Mouse (Mus musculus): ENCODE results near the gene Lypd3.

The Lypd3 gene

GRCm38 (mm10) chr7:24636264-24636663, at the start of gene Lypd3:
TSS of gene Lypd3 (plus strand) at chr7:24636550.
- no peak for DNase-seq

GRCm38 (mm10) chr7:24586828-24587227, 49.5 kb upstream of the Lypd3 start:
- peak; percentile 36 to 58 for DNase-seq

DNA sequence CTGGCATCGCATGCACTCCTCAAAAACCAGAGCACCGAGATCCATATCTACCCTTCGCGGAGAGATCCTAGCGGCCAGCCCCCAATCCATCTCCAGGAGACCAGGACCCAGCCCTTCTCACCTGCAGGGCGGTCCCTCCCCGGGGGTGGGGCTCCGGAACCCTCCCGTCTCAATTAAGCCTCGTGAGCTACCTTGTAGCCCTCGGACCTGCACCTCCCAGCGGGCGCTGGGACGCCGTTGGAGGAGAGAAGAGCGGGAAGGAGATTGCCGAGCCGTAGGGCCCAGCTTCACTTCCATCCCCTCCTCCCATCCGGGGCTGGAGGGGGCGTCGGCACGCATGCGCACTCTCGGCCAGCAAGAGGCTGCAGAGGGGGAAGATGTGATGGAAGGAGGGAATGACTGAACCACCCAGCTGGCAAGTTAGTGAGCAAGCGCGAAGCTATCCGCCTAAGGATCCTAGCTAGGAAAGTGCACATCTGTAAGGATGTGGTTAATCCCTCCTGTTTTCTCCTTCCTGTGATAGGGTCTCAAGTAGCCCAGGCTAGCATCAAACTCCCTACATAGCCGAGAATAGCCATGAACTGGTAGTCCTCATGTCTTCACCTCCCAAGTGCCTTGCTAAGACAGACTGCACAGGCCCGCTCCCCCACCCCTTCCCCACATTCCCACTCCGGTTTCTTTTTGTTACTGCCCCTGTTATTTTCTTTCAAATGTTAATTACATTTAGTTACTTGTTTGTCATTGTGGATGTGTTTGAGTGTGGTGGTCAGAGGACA, 48.8 kb upstream of the Lypd3 start, which contains the start of the genes Ethe1 and Zfp575:
Ethe1 (plus strand) TSS at position 214 of the 776 bp plus-strand sequence.
Zfp575 (minus strand) TSS at position 312 of the 776 bp plus-strand sequence.
- DNase-seq, result peak; percentile 61 to 78

DNA sequence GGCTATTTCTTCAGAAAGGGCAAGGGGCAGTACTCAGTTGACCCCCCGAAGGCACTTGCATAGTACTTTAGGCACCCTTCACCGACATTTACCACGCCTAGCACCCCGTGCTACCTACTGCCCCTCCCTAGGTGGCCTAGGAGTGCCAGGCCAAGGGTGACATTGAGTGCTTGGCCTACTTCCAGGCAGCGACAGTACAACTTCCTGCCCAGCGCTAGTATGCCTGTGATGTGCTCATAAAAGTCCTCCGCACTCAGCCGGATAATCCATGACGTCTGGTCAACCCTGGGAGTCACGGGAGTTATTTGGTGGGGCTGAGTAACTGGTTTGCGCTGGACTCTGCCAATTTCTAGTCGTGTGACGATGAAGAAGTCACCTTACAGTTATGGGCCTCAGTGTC, 48.0 kb upstream of the Lypd3 start:
- DNase-seq, result peak; percentile 49 to 67

GRCm38 (mm10) chr7:24591735-24592134, 44.6 kb upstream of the Lypd3 start:
- DNase-seq, result no peak

DNA sequence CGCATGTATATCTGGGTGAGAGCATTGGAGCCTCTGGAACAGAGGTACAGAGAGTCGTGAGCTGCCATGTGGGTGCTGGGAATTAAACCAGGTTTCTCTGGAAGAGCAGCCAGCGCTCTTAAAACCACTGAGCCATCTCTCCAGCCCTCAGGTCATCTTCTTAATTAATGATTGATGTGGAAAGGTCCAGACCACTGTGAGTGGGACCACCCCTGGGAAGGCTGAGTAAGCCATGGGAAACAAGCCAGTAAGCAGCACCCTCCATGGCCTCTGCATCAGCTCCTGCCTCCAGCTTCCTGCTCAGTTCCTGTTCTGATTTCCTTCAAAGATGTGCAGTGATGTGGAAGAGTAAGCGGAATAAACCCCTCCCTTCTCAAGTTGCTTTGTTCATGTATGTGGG, 44.2 kb upstream of the Lypd3 start:
- no peak for DNase-seq

DNA sequence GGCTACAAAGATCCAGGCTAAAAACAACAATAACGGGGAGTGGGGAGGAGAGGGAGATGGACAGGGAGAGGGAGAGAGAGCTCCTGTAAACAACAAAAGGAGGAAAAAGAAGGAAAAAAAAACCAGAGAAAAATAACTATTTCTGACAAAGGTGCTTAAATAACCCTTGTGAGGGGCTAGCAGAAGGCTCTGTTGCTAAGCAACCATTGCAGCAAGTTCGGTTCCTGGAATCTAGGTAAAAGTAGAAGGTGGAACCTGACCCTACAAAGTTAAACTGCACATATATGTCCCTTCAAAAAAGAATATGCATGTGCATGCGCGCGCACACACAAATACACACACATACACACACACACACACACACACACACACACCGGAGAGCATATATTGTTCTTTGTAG, 43.6 kb upstream of the Lypd3 start:
- DNase-seq, result no peak

DNA sequence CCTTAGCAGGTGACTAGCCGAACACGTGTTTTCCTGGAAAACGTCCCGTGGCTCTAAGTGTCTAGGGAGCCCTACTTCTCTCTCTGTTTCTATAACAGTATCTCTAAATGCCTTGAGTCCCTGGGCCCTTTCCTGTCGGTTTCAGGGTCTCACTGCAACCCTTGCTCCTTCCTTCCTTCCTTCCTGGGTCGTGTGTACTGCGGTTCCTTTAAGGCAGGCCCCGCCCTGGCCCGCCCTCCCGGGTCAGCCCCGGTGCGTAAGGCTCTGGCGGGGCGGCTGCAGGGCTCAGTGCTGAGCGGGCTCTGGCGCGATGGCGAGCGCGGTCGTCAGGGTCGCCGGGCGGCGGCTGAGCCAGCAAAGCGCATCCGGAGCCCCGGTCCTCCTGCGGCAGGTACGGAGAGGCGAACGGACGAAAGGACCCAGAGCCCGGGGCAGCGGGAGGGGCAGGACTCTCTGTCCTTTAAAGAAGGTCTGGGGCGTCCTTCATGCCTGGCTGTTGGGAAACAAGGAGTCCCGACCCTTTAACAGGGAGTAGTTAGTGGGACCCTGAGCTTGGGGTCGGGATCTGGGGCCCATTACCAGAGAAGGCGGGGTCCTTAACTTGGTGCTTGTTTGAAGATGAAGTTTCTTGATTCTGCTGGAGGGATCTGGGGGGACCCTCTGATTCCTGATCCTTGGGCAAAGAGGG, 42.6 kb upstream of the Lypd3 start:
- peak; percentile 75 to 81 for DNase-seq

DNA sequence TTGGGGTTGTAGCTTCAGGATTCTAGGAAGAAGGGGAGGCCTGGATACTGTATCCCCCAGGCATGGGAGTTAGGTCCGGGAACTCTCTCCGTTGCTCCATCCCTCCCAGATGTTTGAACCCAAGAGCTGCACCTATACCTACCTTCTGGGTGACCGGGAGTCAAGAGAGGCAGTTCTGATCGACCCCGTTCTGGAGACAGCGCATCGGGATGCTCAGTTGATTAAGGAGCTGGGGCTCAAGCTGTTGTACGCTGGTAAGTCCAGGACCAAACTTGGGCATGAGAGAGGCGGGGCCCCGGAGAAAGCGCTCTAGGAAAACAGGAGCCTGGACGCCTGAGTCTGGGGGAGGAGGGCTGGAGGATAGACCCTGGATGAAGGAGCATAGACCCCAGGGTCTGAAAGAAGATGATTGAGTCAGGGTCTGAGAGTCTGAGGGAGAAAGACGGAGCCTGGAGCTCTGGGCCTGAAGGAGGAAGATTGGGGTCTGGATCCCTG, 42.0 kb upstream of the Lypd3 start:
- DNase-seq, result no peak

DNA sequence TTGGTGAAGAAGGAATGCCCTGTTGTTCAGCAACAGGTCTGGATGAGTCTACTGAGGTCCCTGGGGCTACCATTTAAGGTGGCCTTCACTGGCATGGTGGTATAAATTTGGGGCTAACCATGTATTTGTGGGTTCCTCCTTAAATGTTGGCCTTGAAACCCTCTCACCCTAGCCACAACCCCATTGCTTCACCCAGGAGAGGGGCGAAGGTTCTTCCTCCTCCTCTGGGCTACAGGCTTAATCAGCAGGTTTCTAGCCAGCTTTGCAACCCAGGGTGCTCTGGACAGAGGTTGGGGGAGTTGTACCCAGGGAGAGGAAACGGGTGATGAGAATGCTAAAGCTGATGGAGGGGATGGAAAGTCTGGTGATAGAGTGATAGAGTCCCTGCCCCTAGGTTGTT, 40.9 kb upstream of the Lypd3 start:
- DNase-seq, result no peak

- DNase-seq, result no peak
These were observed 38.2 kb upstream of the Lypd3 start for GRCm38 (mm10) chr7:24598121-24598520.

- peak in 1 of 2 experiments; percentile 16 for DNase-seq
These were observed 36.9 kb upstream of the Lypd3 start for GRCm38 (mm10) chr7:24599211-24600067.

GRCm38 (mm10) chr7:24600941-24601597, 35.3 kb upstream of the Lypd3 start:
- DNase-seq, result peak; percentile 93 to 96

DNA sequence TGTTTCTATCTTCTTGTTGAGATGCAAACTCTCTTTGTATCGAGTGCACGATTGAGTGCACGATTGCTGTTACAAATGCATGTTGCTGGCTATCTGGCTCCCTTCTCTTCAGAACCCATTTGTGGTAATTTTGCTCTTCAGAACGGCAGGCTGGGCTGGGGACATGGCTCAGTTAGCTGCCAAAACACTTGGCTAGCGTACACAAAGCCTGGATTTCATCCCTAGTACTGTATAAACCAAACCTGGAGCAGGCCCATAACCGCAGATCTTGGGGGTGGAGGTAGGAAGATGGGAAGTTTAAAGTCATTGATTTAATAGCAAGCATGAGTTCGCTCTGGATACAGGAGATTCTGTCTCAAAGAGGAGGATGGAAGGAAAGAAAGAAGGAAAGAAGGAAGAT, 30.8 kb upstream of the Lypd3 start:
- no peak for DNase-seq

- no peak for DNase-seq
These were observed 30.3 kb upstream of the Lypd3 start for GRCm38 (mm10) chr7:24606046-24606445.

DNA sequence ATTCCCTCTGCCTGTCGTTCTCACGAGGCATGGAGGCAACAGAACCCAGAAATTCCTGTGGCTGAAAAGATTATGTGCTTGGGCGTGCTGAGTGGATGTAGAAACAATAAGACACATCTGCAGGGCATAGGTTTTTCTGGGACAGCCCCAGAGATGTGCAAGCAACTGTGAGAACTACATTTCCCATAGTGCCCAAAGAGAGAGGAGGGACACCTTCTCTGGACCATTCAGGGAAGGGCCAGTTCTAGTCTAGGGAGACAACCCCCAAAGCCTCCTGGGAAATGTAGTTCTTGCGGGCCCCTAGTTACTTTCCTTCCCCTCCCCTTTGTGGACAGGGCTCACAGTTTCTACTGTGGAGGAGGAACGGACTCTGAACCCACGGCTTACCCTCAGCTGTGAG, 28.3 kb upstream of the Lypd3 start:
- DNase-seq, result peak; percentile 45 to 71

- DNase-seq, result no peak
These were observed 27.8 kb upstream of the Lypd3 start for GRCm38 (mm10) chr7:24608561-24608960.

DNA sequence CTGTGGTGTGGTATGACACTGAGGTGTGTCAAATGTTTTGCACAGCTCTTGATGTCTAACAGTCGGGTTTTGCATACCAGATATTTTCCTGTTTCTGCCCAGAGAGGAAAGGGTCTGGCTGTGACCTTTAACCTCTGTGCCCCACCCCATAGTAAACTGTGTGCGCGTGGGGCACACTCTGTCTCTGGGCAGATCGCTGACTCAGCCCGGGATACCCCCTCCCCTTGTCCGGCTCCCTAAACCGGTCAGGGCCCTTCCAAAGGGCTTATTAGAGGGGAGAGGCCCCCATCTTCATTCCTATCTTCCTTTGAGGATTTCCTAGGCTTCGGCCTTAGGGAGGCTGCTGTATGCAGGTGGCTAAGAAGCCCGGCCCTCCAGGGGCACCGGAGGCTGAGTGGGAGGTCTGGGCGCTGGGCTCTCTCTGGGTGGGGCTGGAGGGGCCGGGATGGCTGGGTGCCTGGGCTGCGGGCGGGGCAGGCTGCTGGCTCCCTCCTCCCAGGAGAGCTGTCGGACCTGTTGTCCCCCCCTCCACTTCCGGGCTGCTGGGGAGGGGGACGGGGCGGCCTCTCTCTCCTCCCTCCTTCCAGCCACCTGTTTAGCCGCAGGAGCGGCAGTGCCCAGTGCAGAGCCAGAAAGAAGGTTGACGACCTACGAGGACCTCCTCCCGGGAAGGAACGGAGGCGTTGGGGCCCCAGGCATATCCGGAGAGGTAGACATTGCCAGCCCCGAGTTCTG, 26.0 kb upstream of the Lypd3 start, which contains the start of gene Phldb3:
Phldb3 (plus strand) TSS at position 620 of the 735 bp plus-strand sequence.
- peak; percentile 48 to 74 for DNase-seq

GRCm38 (mm10) chr7:24610879-24611494, 25.4 kb upstream of the Lypd3 start:
- DNase-seq, result peak; percentile 91 to 96

DNA sequence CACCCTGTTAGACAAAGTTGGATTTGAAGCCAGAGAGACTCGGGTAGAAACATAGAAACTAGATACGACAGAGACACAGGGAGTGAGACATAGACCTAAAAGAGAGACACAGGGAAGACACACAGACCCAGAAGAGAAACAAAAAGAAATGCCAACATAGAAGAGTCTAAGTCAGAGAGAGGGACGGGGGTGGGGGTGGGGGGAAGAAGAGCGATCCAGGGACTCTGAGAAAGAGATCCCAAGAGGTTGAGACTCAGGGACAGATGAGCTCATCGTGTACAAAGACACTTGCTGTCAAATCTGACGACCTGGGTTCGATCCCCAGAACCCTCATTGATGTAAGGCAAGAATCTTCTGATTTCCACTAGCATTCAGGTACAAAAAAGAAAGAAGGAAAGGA, 24.6 kb upstream of the Lypd3 start:
- no peak for DNase-seq

DNA sequence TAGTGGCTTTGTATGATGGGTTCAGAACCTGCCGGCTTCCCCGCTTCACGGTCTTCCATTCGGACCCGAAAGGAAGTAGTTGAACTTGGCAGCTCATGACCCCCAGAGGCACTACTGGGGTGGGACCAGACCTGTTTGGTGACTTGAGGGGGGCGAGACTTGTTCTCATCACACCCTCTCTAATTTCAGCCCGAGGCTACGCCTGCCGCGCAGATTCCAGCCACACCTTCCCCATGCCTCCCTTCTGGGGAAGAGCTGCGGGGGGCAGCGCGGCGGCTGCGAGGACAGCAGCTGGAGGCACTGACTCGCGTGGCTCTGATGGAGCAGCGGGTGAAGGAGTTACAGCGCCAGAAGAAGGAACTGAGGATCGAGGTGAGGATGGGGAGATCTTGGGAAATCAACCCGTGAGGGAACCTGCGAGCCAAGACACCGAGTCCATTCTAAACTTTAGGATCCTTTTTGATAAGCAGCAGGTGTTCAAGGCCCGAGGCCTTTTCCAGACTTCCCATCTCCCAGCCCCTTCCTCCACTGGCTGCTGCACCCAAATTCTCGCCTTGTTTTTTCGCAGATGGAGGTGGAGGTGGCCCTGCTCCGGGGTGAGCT, 23.9 kb upstream of the Lypd3 start:
- DNase-seq, result no peak

All from lung, postnatal 4 days (tissue).